Mouse (Mus musculus) heart, embryonic 13.5 days (tissue): Measurements from ENCODE around the gene Abl1. TPM values are rescaled to one million over a fixed set of nuclear protein-coding genes. Genes with fewer than 3 reads are reported as not detected.
A peak's percentile ranks its signal among the peaks of the same experiment; 100 is the strongest.
"Not testable (repeated sequence)": the region's sequence is repeated elsewhere in the genome, so short reads cannot be mapped to it uniquely, and the experiment has no call there.

Experiments used
- ATAC-seq: fragments of 200-750 bp; cut with Nextera tagmentation; 2 replicates; pipeline ENCODE4 v1.8.0; 2017; ENCODE audit warnings: moderate TSS enrichment; ENCODE audit not compliant: insufficient number of reproducible peaks, low FRiP score, low TSS enrichment; ENCODE audit errors: extremely low read depth
- H3K27ac ChIP-seq: fragments of 300-500 bp; sonication (generic); replicated peaks from 2 replicates; pipeline ENCODE4 v1.5.1; 2015; ENCODE audit warnings: moderate library complexity, mild to moderate bottlenecking, inconsistent platforms
- H3K27me3 ChIP-seq: fragments of 300-500 bp; sonication (generic); replicated peaks from 2 replicates; pipeline ENCODE4 v1.6.1; 2015; ENCODE audit warnings: mild to moderate bottlenecking, inconsistent platforms
- H3K36me3 ChIP-seq: fragments of 300-500 bp; sonication (generic); 2 replicates; pipeline ENCODE4 v1.6.1; 2015; ENCODE audit warnings: mild to moderate bottlenecking, inconsistent platforms
- H3K4me1 ChIP-seq: fragments of 300-500 bp; sonication (generic); 2 replicates; pipeline ENCODE4 v1.6.1; 2015; ENCODE audit warnings: inconsistent platforms
- H3K4me2 ChIP-seq: fragments of 300-500 bp; sonication (generic); 2 replicates; pipeline ENCODE4 v1.6.1; 2015; ENCODE audit warnings: inconsistent platforms, mild to moderate bottlenecking, moderate library complexity
- H3K4me3 ChIP-seq: fragments of 300-500 bp; sonication (generic); 2 replicates; pipeline ENCODE4 v1.5.1; 2015; ENCODE audit warnings: moderate library complexity, mild to moderate bottlenecking, inconsistent platforms
- H3K9ac ChIP-seq: fragments of 300-500 bp; sonication (generic); 2 replicates; pipeline ENCODE4 v1.6.1; 2015; ENCODE audit warnings: inconsistent platforms, mild to moderate bottlenecking, moderate library complexity
- H3K9me3 ChIP-seq: fragments of 300-500 bp; sonication (generic); 2 replicates; pipeline ENCODE4 v1.6.1; 2016; ENCODE audit warnings: inconsistent platforms
- WGBS: fragments of 180-500 bp; shearing (Covaris S2); methylation state at CpG from one replicate; pipeline ENCODE4 v1.1.7; 2015; ENCODE audit warnings: mixed read lengths; 5-methylcytosine and 5-hydroxymethylcytosine counted together
- polyA plus RNA-seq: library from polyadenylated mRNA; unstranded; fragments of >200 nt; fragmentation: Nextera tagmentation; extraction: Ambion mirVana; gene quantifications from 2 replicates; pipeline ENCODE4 v1.2.1, GENCODE M21; 2015

The Abl1 gene
- polyA plus RNA-seq, 1 experiment from 2014 or later, result 27.9 TPM

- 69% methylated on average over 7 of the region's 7 CpGs for WGBS
- H3K27me3 ChIP-seq, result peaks cover 93% of the 10 kb centered on the region
- no peak overlapping the region for H3K27ac ChIP-seq
- no peaks in the 10 kb centered on the region for H3K36me3 ChIP-seq
- no peak overlapping the region for H3K4me3 ChIP-seq
- no peak for ATAC-seq
- H3K9me3 ChIP-seq, result no peaks in the 10 kb centered on the region
- no peak overlapping the region for H3K9ac ChIP-seq
- peaks cover 14% of the 10 kb centered on the region for H3K4me1 ChIP-seq
- H3K4me2 ChIP-seq, result no peak overlapping the region
Observed at GRCm38 (mm10) chr2:31656374-31656773, 31.8 kb upstream of the Abl1 start.

GRCm38 (mm10) chr2:31662939-31663803 is 25.0 kb upstream of the Abl1 start:
- 54% methylated on average over 8 of the region's 8 CpGs for WGBS
- Histone ChIP-seq H3K4me1 (no peaks in the 10 kb centered on the region), H3K4me2 (no peak overlapping the region), H3K27me3 (peaks cover 66% of the 10 kb centered on the region), H3K4me3 (no peak overlapping the region), H3K9me3 (no peaks in the 10 kb centered on the region), H3K27ac (no peak overlapping the region), H3K9ac (no peak overlapping the region), H3K36me3 (no peaks in the 10 kb centered on the region)
- ATAC-seq, result no peak

- H3K27ac ChIP-seq, result no peak overlapping the region
- WGBS, result 81% methylated on average over 1 of the region's 1 CpGs
- H3K9me3 ChIP-seq, result no peaks in the 10 kb centered on the region
- no peak overlapping the region for H3K4me2 ChIP-seq
- peaks cover 61% of the 10 kb centered on the region for H3K27me3 ChIP-seq
- H3K4me3 ChIP-seq, result no peak overlapping the region
- H3K4me1 ChIP-seq, result no peaks in the 10 kb centered on the region
- no peak for ATAC-seq
- H3K9ac ChIP-seq, result no peak overlapping the region
- no peaks in the 10 kb centered on the region for H3K36me3 ChIP-seq
Observed at GRCm38 (mm10) chr2:31663804-31664180, 24.4 kb upstream of the Abl1 start.

- peaks cover 30% of the 10 kb centered on the region for H3K27me3 ChIP-seq
- no peak overlapping the region for H3K4me3 ChIP-seq
- no peak for ATAC-seq
- H3K9me3 ChIP-seq, result no peaks in the 10 kb centered on the region
- WGBS, result 26% methylated on average over 4 of the region's 4 CpGs
- no peak overlapping the region for H3K4me2 ChIP-seq
- no peak overlapping the region for H3K9ac ChIP-seq
- 0 out of 2 replicates have a peak, but pooled peaks cover under 1% of the 10 kb centered on the region for H3K36me3 ChIP-seq
- no peak overlapping the region for H3K27ac ChIP-seq
- peaks cover 11% of the 10 kb centered on the region for H3K4me1 ChIP-seq
Observed at GRCm38 (mm10) chr2:31667332-31667731, 20.8 kb upstream of the Abl1 start.

GRCm38 (mm10) chr2:31670551-31671035 is 17.6 kb upstream of the Abl1 start, which contains the start of gene Exosc2:
Gene Exosc2, plus strand, starts transcription at chr2:31670715.
- H3K36me3 ChIP-seq, result peaks cover 32% of the 10 kb centered on the region

GRCm38 (mm10) chr2:31678641-31679040 is 9.5 kb upstream of the Abl1 start:
- peaks cover 83% of the 10 kb centered on the region for H3K36me3 ChIP-seq

More at GRCm38 (mm10) chr2:31670551-31671035, 17.6 kb upstream of the Abl1 start, which contains the start of gene Exosc2:
- ATAC-seq, result peak; percentile 86
- H3K4me2 ChIP-seq, result peak within 1 kb of the TSS; percentile 93
- peak within 1 kb of the TSS; percentile 71 for H3K4me3 ChIP-seq
- peak within 1 kb of the TSS; percentile 88 for H3K9ac ChIP-seq
- under 1% methylated on average over 27 of the region's 27 CpGs for WGBS
- H3K27ac ChIP-seq, result peak within 1 kb of the TSS; percentile 81
- peaks cover 4% of the 10 kb centered on the region for H3K27me3 ChIP-seq
- H3K4me1 ChIP-seq, result peaks cover 18% of the 10 kb centered on the region
- H3K9me3 ChIP-seq, result no peaks in the 10 kb centered on the region

GRCm38 (mm10) chr2:31681051-31681707 is 7.0 kb upstream of the Abl1 start:
- H3K36me3 ChIP-seq, result peaks cover 58% of the 10 kb centered on the region
- not testable (repeated sequence) for H3K9me3 ChIP-seq, ATAC-seq, H3K4me1 ChIP-seq, H3K27ac ChIP-seq, H3K4me2 ChIP-seq, H3K9ac ChIP-seq, H3K4me3 ChIP-seq, H3K27me3 ChIP-seq
- 90% methylated on average over 15 of the region's 15 CpGs for WGBS

More at GRCm38 (mm10) chr2:31678641-31679040, 9.5 kb upstream of the Abl1 start:
- ATAC-seq, result no peak
- Histone ChIP-seq H3K9me3 (no peaks in the 10 kb centered on the region), H3K4me2 (no peak overlapping the region), H3K4me1 (no peaks in the 10 kb centered on the region), H3K27me3 (no peaks in the 10 kb centered on the region), H3K27ac (no peak overlapping the region), H3K4me3 (no peak overlapping the region), H3K9ac (no peak overlapping the region)
- 91% methylated on average over 6 of the region's 6 CpGs for WGBS

- no peak overlapping the region for H3K4me2 ChIP-seq
- no peak overlapping the region for H3K4me3 ChIP-seq
- no peaks in the 10 kb centered on the region for H3K4me1 ChIP-seq
- 83% methylated on average over 6 of the region's 6 CpGs for WGBS
- no peak for ATAC-seq
- H3K36me3 ChIP-seq, result peaks cover 52% of the 10 kb centered on the region
- H3K27me3 ChIP-seq, result no peaks in the 10 kb centered on the region
- no peaks in the 10 kb centered on the region for H3K9me3 ChIP-seq
- H3K27ac ChIP-seq, result no peak overlapping the region
- H3K9ac ChIP-seq, result no peak overlapping the region
Observed at GRCm38 (mm10) chr2:31681731-31682235, 6.4 kb upstream of the Abl1 start.

GRCm38 (mm10) chr2:31683666-31684065 is 4.5 kb upstream of the Abl1 start:
- Histone ChIP-seq H3K9me3 (no peaks in the 10 kb centered on the region), H3K36me3 (peaks cover 33% of the 10 kb centered on the region), H3K9ac (no peak overlapping the region), H3K27me3 (no peaks in the 10 kb centered on the region), H3K4me1 (peaks cover 5% of the 10 kb centered on the region; the same call in 1 of the 2 replicates), H3K4me2 (no peak overlapping the region), H3K4me3 (no peak overlapping the region), H3K27ac (no peak overlapping the region)
- 30% methylated on average over 2 of the region's 2 CpGs for WGBS
- no peak for ATAC-seq

GRCm38 (mm10) chr2:31689045-31689444 is 869 bp downstream of the Abl1 start:
- H3K4me2 ChIP-seq, result peak overlapping the region; percentile 84
- H3K9me3 ChIP-seq, result peaks cover 3% of the 10 kb centered on the region; the same call in 1 of the 2 replicates
- no peak for ATAC-seq
- peak overlapping the region; percentile 93 for H3K27ac ChIP-seq
- peaks cover 36% of the 10 kb centered on the region for H3K4me1 ChIP-seq
- peak overlapping the region; percentile 97 for H3K9ac ChIP-seq
- H3K27me3 ChIP-seq, result no peaks in the 10 kb centered on the region
- H3K36me3 ChIP-seq, result peaks cover 10% of the 10 kb centered on the region
- 0% methylated on average over 12 of the region's 12 CpGs for WGBS
- peak overlapping the region; percentile 85 for H3K4me3 ChIP-seq

- 44% methylated on average over 3 of the region's 3 CpGs for WGBS
Observed at GRCm38 (mm10) chr2:31690063-31690462, 1.9 kb downstream of the Abl1 start.

More at GRCm38 (mm10) chr2:31690063-31690462, 1.9 kb downstream of the Abl1 start:
- Histone ChIP-seq H3K36me3 (peaks cover 20% of the 10 kb centered on the region), H3K27ac (no peak overlapping the region), H3K27me3 (no peaks in the 10 kb centered on the region), H3K9me3 (peaks cover 3% of the 10 kb centered on the region; the same call in 1 of the 2 replicates), H3K4me2 (peak overlapping the region; percentile 84), H3K9ac (peak overlapping the region; percentile 97), H3K4me1 (peaks cover 36% of the 10 kb centered on the region), H3K4me3 (peak overlapping the region; percentile 85)
- no peak for ATAC-seq
